Mouse (Mus musculus) CD4-positive, CD25-positive, alpha-beta regulatory T cell, adult 2 months (primary cell): ENCODE measurements around the gene Cplx2.

ENCODE experiments used
- DNase-seq: peaks from one replicate; pipeline ENCODE4 v3.0.0-alpha.2; 2012; ENCODE audit warnings: low read depth, low spot score

The Cplx2 gene

DNA sequence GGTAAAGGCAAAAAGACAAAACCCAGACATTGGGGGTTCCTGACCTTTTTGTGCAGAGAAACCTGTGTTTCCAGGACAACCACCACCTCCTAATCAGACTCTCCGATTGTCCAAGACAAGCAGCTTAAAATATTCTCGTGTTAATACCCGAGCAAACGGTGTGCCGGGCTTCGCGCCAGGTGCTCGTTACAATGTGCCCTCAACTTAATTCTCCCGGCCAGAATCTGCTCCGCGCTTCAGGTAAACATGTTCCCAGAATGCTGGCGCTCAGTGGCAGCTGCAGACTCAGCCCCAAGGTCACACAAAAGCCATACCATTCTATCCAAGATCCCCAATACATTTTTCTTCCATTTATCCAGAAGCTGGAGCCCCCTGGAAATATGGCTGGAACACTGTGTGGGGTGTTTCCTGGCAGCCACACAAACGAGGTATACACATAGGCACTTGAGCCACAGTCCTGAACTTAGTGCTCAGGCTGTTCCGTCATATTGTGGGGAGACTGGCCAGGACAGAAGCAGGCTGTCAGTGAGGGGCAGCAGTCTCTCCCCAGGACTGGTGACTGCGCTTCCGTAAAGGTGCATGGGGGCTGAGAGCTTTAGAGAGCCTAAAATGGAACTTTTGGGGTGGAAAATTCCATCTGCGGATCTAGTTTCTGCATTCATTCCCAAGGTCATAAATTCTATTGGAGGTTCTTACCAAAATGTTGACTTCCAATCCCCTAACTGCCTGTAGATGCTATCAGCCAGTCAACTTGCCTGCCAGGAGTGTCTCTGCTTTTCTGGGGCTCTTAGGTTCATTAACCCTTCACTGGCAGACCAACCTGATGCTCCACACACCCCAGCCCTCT lies 32.3 kb downstream of the Cplx2 start:
- no peak for DNase-seq

DNA sequence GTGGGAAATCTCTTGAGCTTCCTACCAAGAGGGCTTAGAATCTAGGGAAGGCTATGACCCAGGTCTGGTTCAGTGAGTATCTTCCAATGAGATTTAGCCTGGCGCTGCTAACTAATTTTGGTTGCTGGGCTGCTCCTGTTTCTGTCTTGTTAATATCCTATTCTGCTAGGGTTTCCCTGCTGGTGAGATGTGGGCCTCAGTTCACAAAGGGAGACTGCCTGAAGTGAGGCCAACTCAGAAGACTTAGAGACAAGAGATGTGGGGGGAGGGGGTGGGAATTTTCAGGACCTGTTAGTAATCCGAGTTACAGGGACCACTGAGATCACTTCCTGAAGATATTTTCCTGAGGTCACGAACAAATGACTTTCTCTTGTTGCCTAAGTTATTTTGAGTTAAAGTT lies 33.1 kb downstream of the Cplx2 start:
- no peak for DNase-seq

DNA sequence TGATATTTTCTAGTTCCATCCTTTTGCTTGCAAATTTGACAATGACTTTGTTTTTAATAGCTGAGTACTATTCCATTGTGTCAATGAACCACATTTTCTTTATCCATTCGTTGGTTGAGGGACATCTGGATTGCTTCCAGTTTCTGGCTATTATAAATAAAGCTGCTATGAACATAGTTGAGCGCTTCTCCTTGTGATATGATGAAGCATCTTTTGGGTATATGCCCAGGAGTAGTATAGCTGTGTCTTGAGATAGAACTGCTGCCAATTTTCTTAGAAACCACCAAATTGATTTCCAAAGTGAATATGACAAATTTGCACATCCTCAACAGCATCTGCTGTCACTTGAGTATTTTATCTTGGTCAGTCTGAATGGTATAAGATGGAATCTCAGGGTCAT lies 34.7 kb downstream of the Cplx2 start:
- DNase-seq = no peak

DNA sequence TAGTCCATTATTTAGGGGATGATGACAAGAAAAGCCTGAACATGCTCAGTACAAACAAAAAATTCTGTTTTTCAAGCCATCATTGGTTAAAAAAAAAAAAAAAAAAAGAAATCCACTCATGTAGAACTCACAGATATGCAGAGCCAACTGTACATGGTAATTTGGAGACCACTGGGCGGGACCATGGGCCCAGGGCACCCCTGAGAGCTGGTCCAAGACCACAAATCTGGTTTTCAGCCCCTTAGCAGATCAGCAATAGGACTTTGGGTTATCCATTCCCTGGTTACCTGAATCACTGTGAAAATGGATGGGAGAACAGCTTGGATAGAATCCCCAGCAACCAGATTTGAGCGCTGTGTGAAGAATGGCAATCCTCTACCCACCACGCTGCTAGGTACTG lies 40.5 kb downstream of the Cplx2 start:
- DNase-seq = no peak

DNA sequence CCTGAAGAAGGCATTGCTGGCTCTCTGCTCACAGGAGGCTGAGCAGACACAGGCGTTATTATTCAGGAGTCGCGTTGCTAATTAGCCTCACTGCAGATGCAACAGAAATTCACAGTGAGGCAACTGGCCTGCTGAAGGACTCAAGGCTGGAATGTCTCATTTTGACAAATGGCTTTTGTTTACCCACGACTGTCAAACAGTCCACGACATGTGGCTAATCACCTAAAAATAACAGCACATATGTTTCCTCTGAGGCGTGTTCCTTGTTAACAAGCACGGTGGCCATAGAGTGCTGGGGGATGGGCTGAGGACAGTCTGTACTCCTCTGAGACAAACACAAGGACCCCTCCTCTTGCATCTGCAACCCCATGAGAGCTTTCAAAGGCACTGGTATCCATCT lies 41.1 kb downstream of the Cplx2 start:
- no peak for DNase-seq

DNA sequence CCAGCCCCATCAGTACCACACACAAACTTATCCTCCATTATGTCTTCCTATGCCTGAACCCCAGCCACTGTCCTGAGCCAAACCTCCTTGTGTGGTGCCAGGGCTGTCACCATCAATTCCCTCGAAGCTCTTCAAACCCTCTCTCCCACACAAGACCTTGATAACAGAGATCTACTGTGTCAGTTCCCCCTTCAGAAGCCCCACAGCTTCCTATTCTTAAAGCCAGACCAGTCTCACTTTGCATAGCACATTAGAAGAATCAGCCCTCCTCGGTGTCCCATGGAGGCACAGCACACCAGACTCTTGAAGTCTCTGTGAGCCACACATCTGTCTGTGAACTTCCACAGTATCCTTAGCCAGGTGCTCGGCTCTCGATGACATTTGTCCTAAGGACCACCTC lies 41.6 kb downstream of the Cplx2 start:
- DNase-seq = no peak

DNA sequence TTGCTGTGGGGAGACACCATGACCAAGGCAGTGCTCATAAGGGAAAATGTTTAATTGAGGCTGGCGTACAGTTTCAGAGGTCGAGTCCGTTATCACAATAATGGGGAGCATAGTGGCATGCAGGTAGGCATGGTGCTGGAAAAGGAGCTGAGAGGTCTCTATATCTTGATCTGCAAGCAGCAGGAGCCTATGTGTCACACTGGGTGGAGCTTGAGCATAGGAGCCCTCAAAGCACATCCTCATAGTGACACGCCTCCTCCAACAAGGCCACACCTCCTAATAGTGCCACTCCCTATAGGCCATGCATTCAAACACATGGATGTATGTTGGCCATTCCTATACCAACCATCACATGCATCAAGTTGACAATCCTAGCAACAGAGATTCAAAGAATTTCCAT lies 43.9 kb downstream of the Cplx2 start:
- DNase-seq = no peak

DNA sequence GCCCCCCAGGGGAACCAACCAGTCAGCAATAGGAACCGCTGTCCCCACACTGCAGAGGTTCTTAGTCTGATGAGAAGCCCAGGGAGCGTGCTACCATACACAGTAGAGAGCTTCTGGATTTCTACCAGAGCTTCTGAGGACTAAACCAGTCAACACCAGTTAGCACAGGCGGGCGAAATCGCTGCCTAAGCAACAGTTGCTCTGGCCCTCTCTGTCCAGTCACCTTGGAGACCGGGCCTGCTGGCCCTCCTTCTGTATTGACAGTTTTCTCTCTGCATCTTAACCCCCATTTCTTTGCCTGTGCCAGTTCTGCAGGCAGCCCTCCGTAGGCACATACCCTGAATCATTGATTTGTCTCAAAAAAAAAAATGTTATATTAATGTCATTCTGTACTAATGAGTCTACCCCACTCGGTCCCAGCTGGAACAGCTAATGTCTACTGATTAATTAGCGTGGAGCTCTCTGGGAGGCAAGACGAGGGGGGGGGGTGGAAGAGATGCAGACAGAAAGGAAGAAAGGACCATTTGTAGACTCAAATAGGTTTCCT lies 47.7 kb downstream of the Cplx2 start:
- DNase-seq = no peak

DNA sequence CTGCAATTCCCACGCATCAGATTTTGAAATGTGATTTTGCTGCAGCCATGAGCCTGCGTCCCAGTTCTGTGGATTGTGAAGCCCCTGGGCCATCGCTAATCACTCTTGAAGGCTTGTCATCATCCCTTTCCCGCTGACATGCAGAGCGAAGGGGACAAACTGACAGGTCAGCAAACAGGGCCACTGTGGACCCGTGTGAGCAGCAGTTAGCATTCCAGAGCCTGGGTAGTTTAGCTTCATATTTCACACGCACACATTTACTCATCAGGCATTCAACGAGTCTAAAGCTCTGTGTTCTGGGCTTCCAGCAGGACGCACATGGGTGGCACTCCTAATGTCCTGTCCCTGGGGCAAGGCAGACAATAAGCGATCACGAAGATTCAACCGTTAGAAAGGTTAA lies 49.1 kb downstream of the Cplx2 start:
- no peak for DNase-seq

DNA sequence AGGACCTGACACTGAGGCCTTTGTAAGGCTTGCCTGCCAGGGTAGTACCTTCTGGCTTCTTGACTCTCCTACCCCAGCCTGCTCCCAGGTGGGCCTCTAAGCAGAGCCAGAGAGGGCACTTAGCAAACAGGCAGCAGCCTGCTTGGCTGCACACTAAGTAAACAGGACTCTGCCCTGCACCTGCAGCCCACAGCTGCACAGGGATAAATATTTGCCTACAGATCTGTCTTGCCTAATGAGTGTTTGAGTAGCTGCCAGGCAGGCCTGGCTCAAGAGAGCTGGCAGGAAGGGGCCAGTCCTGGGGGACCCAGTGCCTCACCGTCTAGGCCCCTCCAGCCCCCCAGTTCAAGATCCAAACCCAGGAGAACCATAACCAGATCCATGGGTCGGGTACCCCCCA lies 54.1 kb downstream of the Cplx2 start:
- no peak for DNase-seq

DNA sequence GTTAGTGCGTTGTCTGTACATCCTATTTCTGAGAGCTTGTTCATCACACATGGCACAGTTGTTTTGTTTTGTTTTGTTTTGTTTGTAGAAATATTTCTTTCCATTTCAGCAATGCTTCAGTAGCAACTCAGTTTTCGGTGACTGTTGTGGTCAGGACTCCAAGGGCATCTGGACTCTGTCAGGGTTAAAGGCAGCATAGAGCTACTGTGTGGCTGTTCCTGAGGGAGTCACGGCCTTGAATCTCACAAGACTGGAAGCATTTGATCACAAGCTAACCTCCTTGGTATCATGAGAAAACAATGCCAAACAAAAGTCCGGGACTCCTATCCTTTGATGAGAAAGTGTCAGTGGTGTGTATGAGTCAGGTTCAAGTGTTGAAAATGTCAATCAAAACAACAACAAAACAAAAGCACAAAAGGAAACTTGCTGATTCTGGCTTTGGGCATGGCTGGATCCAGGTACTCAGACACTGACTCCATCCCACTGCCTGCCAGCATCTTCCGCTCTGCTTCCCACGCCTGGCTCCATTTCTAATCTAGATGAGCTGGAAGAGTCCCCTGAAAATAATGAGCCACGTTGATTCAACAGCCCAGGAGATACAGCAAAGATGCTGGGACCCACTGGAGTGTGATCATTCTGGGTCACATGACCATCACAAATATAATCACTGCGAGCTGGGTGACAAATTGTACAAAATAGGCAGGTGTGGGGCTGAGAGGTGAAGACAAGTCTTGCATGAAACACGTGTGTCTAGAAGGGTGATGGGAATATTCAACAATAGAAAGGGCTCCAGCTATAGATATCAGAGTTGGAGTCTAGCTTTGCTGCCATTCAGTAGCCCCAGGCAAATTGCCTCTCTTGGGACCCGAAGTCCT lies 55.9 kb downstream of the Cplx2 start:
- no peak for DNase-seq

DNA sequence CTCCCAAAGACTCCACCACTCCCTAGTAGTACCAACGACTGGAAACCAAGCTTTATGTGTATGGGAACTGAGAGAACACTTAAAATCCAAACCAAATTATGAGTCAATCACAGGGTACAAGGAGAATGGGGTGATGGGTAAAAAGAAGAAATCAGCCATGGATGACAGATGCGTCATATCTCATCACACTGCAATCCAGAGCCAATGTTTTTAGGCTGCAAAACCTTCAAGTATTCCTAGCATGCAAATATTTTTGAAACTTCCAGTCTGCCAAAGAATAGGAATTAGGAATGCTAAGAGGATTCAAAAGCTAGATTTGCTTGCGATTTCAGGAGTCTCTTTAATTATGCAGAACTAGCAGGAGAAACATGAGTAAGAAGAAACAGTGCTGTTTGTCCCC lies 57.6 kb downstream of the Cplx2 start:
- DNase-seq = no peak

DNA sequence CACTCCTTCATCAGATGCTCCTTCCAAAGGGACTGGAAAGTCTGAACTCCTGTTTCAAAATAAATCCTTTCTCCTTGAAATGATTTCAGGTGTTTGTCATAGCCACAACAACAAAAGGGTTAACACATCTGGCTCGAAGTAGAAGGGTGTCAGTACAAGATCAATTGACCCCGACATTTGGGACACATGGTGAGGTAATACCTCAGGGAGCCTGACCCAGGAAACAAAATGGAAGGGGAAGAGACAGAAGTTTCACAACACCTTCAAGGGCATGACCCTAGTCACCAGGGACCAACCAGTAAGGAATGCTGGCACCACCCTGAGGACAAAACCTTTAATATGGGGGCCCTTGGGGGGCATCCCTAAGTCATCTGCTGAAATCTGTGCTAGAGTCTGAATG lies 58.9 kb downstream of the Cplx2 start:
- DNase-seq = no peak

DNA sequence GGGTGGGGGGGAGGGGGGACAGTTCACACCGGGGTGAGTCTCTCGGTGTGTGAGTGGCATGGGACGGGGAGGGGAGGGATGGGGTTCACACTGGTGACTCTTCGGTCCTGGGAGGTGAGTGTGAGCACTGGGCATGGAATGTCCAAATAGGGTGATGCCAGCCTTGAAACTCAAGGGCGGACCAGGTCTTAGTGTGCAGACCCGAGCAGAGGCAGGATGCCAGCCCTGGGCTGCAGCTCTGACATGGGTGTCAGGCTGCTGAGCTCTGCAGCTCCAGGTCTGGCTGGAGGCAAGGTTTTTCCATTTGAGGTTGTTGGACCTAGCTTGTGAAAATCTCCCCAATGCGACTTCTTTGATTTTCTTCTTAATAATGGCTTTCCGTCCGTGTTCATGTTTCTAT lies 60.0 kb downstream of the Cplx2 start:
- DNase-seq = no peak
